Mouse (Mus musculus) erythroblast, adult 5-6 weeks (primary cell): Measurements from ENCODE around the gene Trim6. TPM values are rescaled to one million over a fixed set of nuclear protein-coding genes. Genes with fewer than 3 reads are reported as not detected.

Experiments used
- total RNA-seq, 2 experiments: library from RNA; stranded (forward) in 1 of 2; stranded (reverse) in 1 of 2; fragments of 150-400 nt in 1 of 2; fragments of 200-764, 138-1000 nt in 1 of 2; gene quantifications; 2 replicates each; pipeline versions ENCODE4 v1.2.3 to v1.2.4; 2015 to 2017; ENCODE audit warnings: low replicate concordance in 2 of 2

The Trim6 gene
- total RNA-seq, 2 experiments from 2014 or later, result 0.09 TPM; not detected in 1

Other genes starting within 250 kb of the Trim6 start
- gene Olfr635, start 247.6 kb upstream of the Trim6 start, total RNA-seq (2015; ENCODE audit: low replicate concordance), result not detected in 2 replicates
- gene Olfr635, start 247.6 kb upstream of the Trim6 start, total RNA-seq (2017; ENCODE audit: low replicate concordance), result 0.09 and 0.14 TPM in 2 replicates
- not detected in 2 replicates for gene Olfr638, start 220.0 kb upstream of the Trim6 start, total RNA-seq (2015; ENCODE audit: low replicate concordance)
- gene Olfr638, start 220.0 kb upstream of the Trim6 start, total RNA-seq (2017; ENCODE audit: low replicate concordance), result not detected in 2 replicates
- not detected in 2 replicates for gene Olfr639, start 201.5 kb upstream of the Trim6 start, total RNA-seq (2015; ENCODE audit: low replicate concordance)
- 0.09 and 0.14 TPM in 2 replicates for gene Olfr639, start 201.5 kb upstream of the Trim6 start, total RNA-seq (2017; ENCODE audit: low replicate concordance)
- gene Olfr640, start 193.2 kb upstream of the Trim6 start, total RNA-seq (2015; ENCODE audit: low replicate concordance), result not detected in 2 replicates
- gene Olfr640, start 193.2 kb upstream of the Trim6 start, total RNA-seq (2017; ENCODE audit: low replicate concordance), result not detected in 2 replicates
- not detected in 2 replicates for gene Olfr641, start 183.3 kb upstream of the Trim6 start, total RNA-seq (2015; ENCODE audit: low replicate concordance)
- gene Olfr641, start 183.3 kb upstream of the Trim6 start, total RNA-seq (2017; ENCODE audit: low replicate concordance), result 0.98 TPM in 1 of 2 replicates, not detected in the other
- not detected in 2 replicates for gene Olfr642, start 166.1 kb upstream of the Trim6 start, total RNA-seq (2015; ENCODE audit: low replicate concordance)
- gene Olfr642, start 166.1 kb upstream of the Trim6 start, total RNA-seq (2017; ENCODE audit: low replicate concordance), result 0.14 TPM in 1 of 2 replicates, not detected in the other
- gene 4930516K23Rik, start 157.3 kb upstream of the Trim6 start, total RNA-seq (2015; ENCODE audit: low replicate concordance), result not detected in 2 replicates
- gene 4930516K23Rik, start 157.3 kb upstream of the Trim6 start, total RNA-seq (2017; ENCODE audit: low replicate concordance), result not detected in 2 replicates
- gene Olfr644, start 146.9 kb upstream of the Trim6 start, total RNA-seq (2015; ENCODE audit: low replicate concordance), result not detected in 2 replicates
- gene Olfr644, start 146.9 kb upstream of the Trim6 start, total RNA-seq (2017; ENCODE audit: low replicate concordance), result not detected in 2 replicates
- gene Olfr645, start 133.3 kb upstream of the Trim6 start, total RNA-seq (2015; ENCODE audit: low replicate concordance), result not detected in 2 replicates
- not detected in 2 replicates for gene Olfr645, start 133.3 kb upstream of the Trim6 start, total RNA-seq (2017; ENCODE audit: low replicate concordance)
- not detected in 2 replicates for gene Olfr646, start 113.9 kb upstream of the Trim6 start, total RNA-seq (2015; ENCODE audit: low replicate concordance)
- not detected in 2 replicates for gene Olfr646, start 113.9 kb upstream of the Trim6 start, total RNA-seq (2017; ENCODE audit: low replicate concordance)
- not detected in 2 replicates for gene Ubqln5, start 89.0 kb upstream of the Trim6 start, total RNA-seq (2015; ENCODE audit: low replicate concordance)
- not detected in 2 replicates for gene Ubqln5, start 89.0 kb upstream of the Trim6 start, total RNA-seq (2017; ENCODE audit: low replicate concordance)
- not detected in 2 replicates for gene Olfr643, start 81.4 kb upstream of the Trim6 start, total RNA-seq (2015; ENCODE audit: low replicate concordance)
- not detected in 2 replicates for gene Olfr643, start 81.4 kb upstream of the Trim6 start, total RNA-seq (2017; ENCODE audit: low replicate concordance)
- not detected in 2 replicates for gene Ubqln3, start 75.5 kb upstream of the Trim6 start, total RNA-seq (2015; ENCODE audit: low replicate concordance)
- not detected in 2 replicates for gene Ubqln3, start 75.5 kb upstream of the Trim6 start, total RNA-seq (2017; ENCODE audit: low replicate concordance)
- gene Ubqlnl, start 68.2 kb upstream of the Trim6 start, total RNA-seq (2015; ENCODE audit: low replicate concordance), result not detected in 2 replicates
- not detected in 2 replicates for gene Ubqlnl, start 68.2 kb upstream of the Trim6 start, total RNA-seq (2017; ENCODE audit: low replicate concordance)
- gene Olfm5, start 54.0 kb upstream of the Trim6 start, total RNA-seq (2015; ENCODE audit: low replicate concordance), result not detected in 2 replicates
- 0.34 TPM in 1 of 2 replicates, not detected in the other for gene Olfm5, start 54.0 kb upstream of the Trim6 start, total RNA-seq (2017; ENCODE audit: low replicate concordance)
- 1.5 and 2.1 TPM in 2 replicates for gene Olfr648, start 35.4 kb upstream of the Trim6 start, total RNA-seq (2015; ENCODE audit: low replicate concordance)
- 0.14 and 0.60 TPM in 2 replicates for gene Olfr648, start 35.4 kb upstream of the Trim6 start, total RNA-seq (2017; ENCODE audit: low replicate concordance)
- gene Olfr649, start 22.8 kb upstream of the Trim6 start, total RNA-seq (2015; ENCODE audit: low replicate concordance), result not detected in 2 replicates
- not detected in 2 replicates for gene Olfr649, start 22.8 kb upstream of the Trim6 start, total RNA-seq (2017; ENCODE audit: low replicate concordance)
- 19.8 and 23.4 TPM in 2 replicates for gene Trim34a, start 25.7 kb downstream of the Trim6 start, total RNA-seq (2015; ENCODE audit: low replicate concordance)
- gene Trim34a, start 25.7 kb downstream of the Trim6 start, total RNA-seq (2017; ENCODE audit: low replicate concordance), result 21.4 and 27.9 TPM in 2 replicates
- gene Trim5, start 69.3 kb downstream of the Trim6 start, total RNA-seq (2015; ENCODE audit: low replicate concordance), result 3.8 and 8.6 TPM in 2 replicates
- gene Trim5, start 69.3 kb downstream of the Trim6 start, total RNA-seq (2017; ENCODE audit: low replicate concordance), result 0.28 and 2.8 TPM in 2 replicates
- gene Trim12a, start 96.7 kb downstream of the Trim6 start, total RNA-seq (2015; ENCODE audit: low replicate concordance), result 40.8 and 46.3 TPM in 2 replicates
- gene Trim12a, start 96.7 kb downstream of the Trim6 start, total RNA-seq (2017; ENCODE audit: low replicate concordance), result 35.4 and 42.4 TPM in 2 replicates
- gene Trim34b, start 110.7 kb downstream of the Trim6 start, total RNA-seq (2015; ENCODE audit: low replicate concordance), result 2.9 TPM in 1 of 2 replicates, not detected in the other
- gene Trim34b, start 110.7 kb downstream of the Trim6 start, total RNA-seq (2017; ENCODE audit: low replicate concordance), result not detected in 2 replicates
- gene Trim12c, start 134.6 kb downstream of the Trim6 start, total RNA-seq (2015; ENCODE audit: low replicate concordance), result 29.7 and 32.9 TPM in 2 replicates
- gene Trim12c, start 134.6 kb downstream of the Trim6 start, total RNA-seq (2017; ENCODE audit: low replicate concordance), result 58.3 and 59.0 TPM in 2 replicates
- 0.19 and 7.5 TPM in 2 replicates for gene Trim30b, start 151.1 kb downstream of the Trim6 start, total RNA-seq (2015; ENCODE audit: low replicate concordance)
- gene Trim30b, start 151.1 kb downstream of the Trim6 start, total RNA-seq (2017; ENCODE audit: low replicate concordance), result 4.9 and 5.0 TPM in 2 replicates
- not detected in 2 replicates for gene Trim30c, start 182.0 kb downstream of the Trim6 start, total RNA-seq (2015; ENCODE audit: low replicate concordance)
- gene Trim30c, start 182.0 kb downstream of the Trim6 start, total RNA-seq (2017; ENCODE audit: low replicate concordance), result 0.68 and 1.1 TPM in 2 replicates
- 17.5 and 25.9 TPM in 2 replicates for gene Trim30a, start 246.4 kb downstream of the Trim6 start, total RNA-seq (2015; ENCODE audit: low replicate concordance)
- gene Trim30a, start 246.4 kb downstream of the Trim6 start, total RNA-seq (2017; ENCODE audit: low replicate concordance), result 12.5 and 17.6 TPM in 2 replicates